Mouse (Mus musculus) common myeloid progenitor, adult 5-6 weeks (primary cell): Measurements from ENCODE around the gene Adam17. TPM values are rescaled to one million over a fixed set of nuclear protein-coding genes. Genes with fewer than 3 reads are reported as not detected.

Experiments used
- total RNA-seq: library from RNA; stranded (forward); fragments of 200-1000, 187-1606 nt; gene quantifications from 2 replicates; pipeline ENCODE4 v1.2.3, GENCODE M21; 2017

Adam17 gene
- total RNA-seq, 1 experiment from 2014 or later: 55.2 TPM

Other genes starting within 250 kb of the Adam17 start
- gene Cpsf3, start 88.2 kb downstream of the Adam17 start, total RNA-seq: 78.3 and 91.3 TPM in 2 replicates
- 14.8 and 27.8 TPM in 2 replicates for gene Itgb1bp1, start 87.3 kb downstream of the Adam17 start, total RNA-seq
- 24.1 and 30.9 TPM in 2 replicates for gene Iah1, start 57.2 kb downstream of the Adam17 start, total RNA-seq
- 232 and 249 TPM in 2 replicates for gene Ywhaq, start 44.0 kb upstream of the Adam17 start, total RNA-seq